22 mouse cellular contexts compared by ENCODE assay signal in the genomic region with DNA sequence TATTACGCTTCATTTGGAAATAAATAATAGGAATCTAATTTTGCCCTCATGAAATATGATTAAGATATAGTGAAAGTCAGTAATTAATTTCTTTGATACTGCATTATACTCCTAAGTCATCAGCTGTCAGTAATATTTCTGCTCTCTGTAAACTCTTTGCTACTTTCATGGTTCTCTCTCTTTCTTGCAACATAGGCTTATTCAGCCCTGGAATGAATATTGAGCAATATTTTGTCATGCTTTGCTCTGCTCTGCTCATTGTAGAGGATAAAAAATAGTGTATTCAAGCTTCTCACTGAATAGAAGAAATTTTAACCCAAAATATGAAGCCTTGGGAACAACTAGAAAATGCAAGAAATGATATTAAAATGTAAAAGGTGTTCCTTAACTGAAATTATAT.
DNase-seq lines count a peak whose midpoint lies in the region; TF ChIP-seq lines count a peak whose summit lies in the region.
"Had no signal": no experiment of that assay in that cellular context is flagged by ENCODE, and none has a peak within 500 bp of the region (broad histone marks: within the 10 kb centered on the region; RNA-seq: fewer than 3 reads in every experiment).

No protein-coding gene starts in this region.

- no peak overlapping the region for H3K4me3 ChIP-seq in myocyte
- H3K4me3 ChIP-seq: embryonic facial prominence, embryonic 13.5 days; embryonic facial prominence, embryonic 15.5 days; erythroblast, embryonic 14.5 days; forebrain, embryonic 13.5 days; forebrain, embryonic 15.5 days had no signal

- H3K79me2 ChIP-seq in myocyte (ENCODE audit: control insufficient read depth, insufficient read depth), result no peaks in the 10 kb centered on the region

- H3K27me3 ChIP-seq in myocyte (ENCODE audit: control insufficient read depth, insufficient read depth, insufficient read length), result no peaks in the 10 kb centered on the region
- H3K27me3 ChIP-seq: embryonic facial prominence, embryonic 13.5 days; embryonic facial prominence, embryonic 15.5 days; forebrain, embryonic 13.5 days; forebrain, embryonic 15.5 days; Patski had no signal

- H3K4me2 ChIP-seq in myocyte (ENCODE audit: low read depth), result no peak overlapping the region
- H3K4me2 ChIP-seq: embryonic facial prominence, embryonic 13.5 days; embryonic facial prominence, embryonic 15.5 days; forebrain, embryonic 13.5 days; forebrain, embryonic 15.5 days had no signal

- no peaks in the 10 kb centered on the region for H3K36me3 ChIP-seq in myocyte (ENCODE audit: control insufficient read depth, insufficient read depth)
- H3K36me3 ChIP-seq: embryonic facial prominence, embryonic 13.5 days; embryonic facial prominence, embryonic 15.5 days; forebrain, embryonic 15.5 days had no signal

- DNase-seq in NIH3T3 (ENCODE audit: low read depth), result peak; percentile 46
- DNase-seq in adipocyte (ENCODE audit: low spot score), result peak; percentile 59
- no peak for DNase-seq in urinary bladder, adult 18-20 months (ENCODE audit: low spot score in 2 of 2)
- no peak for DNase-seq in heart, adult 11 months
- DNase-seq: adrenal gland, adult 2 months; adrenal gland, postnatal 10 days; adrenal gland, postnatal 25 days; cerebellum, adult 11 months; cerebellum, adult 18-20 months; cerebellum, adult 8-10 months; cerebellum, adult 9-11 months; cerebellum, postnatal 14 days; cerebellum, postnatal 36 days; embryo, embryonic 11 days; forebrain, postnatal 0 days had no signal

- TF ChIP-seq POLR2A in myocyte (IDR thresholded peaks at IDR 0.05; ENCODE audit: insufficient read length, low read depth), result no peak

- H3ac ChIP-seq in myocyte (ENCODE audit: control insufficient read depth, insufficient read length), result no peak overlapping the region

TF ChIP-seq in myocyte, 11 proteins besides CTCF, POLR2A, EP300 and RAD21:
- TF ChIP-seq CEBPB (IDR thresholded peaks at IDR 0.05; ENCODE audit: insufficient read depth, poor library complexity, severe bottlenecking) (0 out of 2 replicates have a peak, but pooled peaks have one; percentile 33), E2F4 (IDR thresholded peaks at IDR 0.05; ENCODE audit: insufficient read depth) (no peak)
TF ChIP-seq in myocyte: peak in this region for 1.

Comparison
In these comparisons a context has a peak if more than half of its experiments do, and no peak if none do; other contexts are left out.
1. DNase-seq: peak in NIH3T3 (single experiment) and adipocyte (single experiment); none in urinary bladder, adult 18-20 months (0 of 2) and heart, adult 11 months (single experiment).